Mouse (Mus musculus) testis, adult 10 weeks (tissue): ENCODE results near the gene Slc16a2. TPM values are rescaled to one million over a fixed set of nuclear protein-coding genes. Genes with fewer than 3 reads are reported as not detected.

Experiments
- polyA plus RNA-seq: library from polyadenylated mRNA; stranded (reverse); fragments of 350-450 nt; fragmentation: Illumina TruSeq; extraction: RNeasy Lipid Tissue Mini Kit (QIAGEN cat#74804); gene quantifications from one replicate; pipeline ENCODE4 v1.2.3, GENCODE M21; 2014; ENCODE audit warnings: low read depth, low replicate concordance

Slc16a2 gene
- 1.6 TPM for polyA plus RNA-seq

DNA sequence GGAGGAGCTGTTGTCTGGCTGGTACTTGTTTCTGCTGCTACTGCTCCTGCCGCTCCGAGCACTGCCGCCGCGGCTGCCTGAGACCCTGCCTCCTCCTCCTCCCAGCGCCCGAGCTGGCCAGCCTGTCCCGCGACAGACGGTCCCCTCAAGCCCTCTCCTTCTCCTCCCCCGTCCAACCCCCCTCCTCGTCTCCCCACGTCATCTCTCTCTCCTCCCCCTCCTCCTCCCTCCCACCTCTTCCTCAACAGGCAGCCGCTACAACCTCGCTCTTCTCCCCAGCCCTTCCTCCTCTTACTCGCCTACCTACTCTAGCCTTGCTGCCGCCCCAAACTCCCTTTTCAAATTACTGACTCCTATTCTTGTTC, at the start of gene Slc16a2:
Gene Slc16a2 (minus strand): TSS at position 152 of the 365 bp plus-strand sequence.

Other genes starting within 250 kb of the Slc16a2 start
- gene Zcchc13, start 191.4 kb downstream of the Slc16a2 start, polyA plus RNA-seq: 116 TPM
- gene Rlim, start 159.3 kb upstream of the Slc16a2 start, polyA plus RNA-seq: 35.3 TPM